Mouse (Mus musculus): Measurements from ENCODE around the gene Apom.

GRCm38 (mm10) chr17:35166352-35167035, 34.6 kb upstream of the Apom start:
- no peak for TF ChIP-seq EP300 (IDR thresholded peaks at IDR 0.05; ENCODE audit: low read depth)
- peak; percentile 50 for TF ChIP-seq CTCF (IDR thresholded peaks at IDR 0.05; ENCODE audit: low read depth)

Measured in heart, postnatal 0 days (tissue).